Mouse (Mus musculus) stomach, postnatal 0 days (tissue): ENCODE results near the gene Enpep. TPM values are rescaled to one million over a fixed set of nuclear protein-coding genes. Genes with fewer than 3 reads are reported as not detected.

Experiments used
- ATAC-seq: fragments of 200-750 bp; cut with Nextera tagmentation; 2 replicates; pipeline ENCODE4 v1.8.0; 2017; ENCODE audit not compliant: low FRiP score, low TSS enrichment
- DNase-seq: peaks from one replicate; pipeline ENCODE4 v3.0.0-alpha.2; 2016; ENCODE audit warnings: low spot score
- H3K27ac ChIP-seq: fragments of 300-500 bp; sonication (generic); replicated peaks from 2 replicates; pipeline ENCODE4 v1.5.1; 2014; ENCODE audit warnings: mild to moderate bottlenecking, control low read depth
- H3K27me3 ChIP-seq: fragments of 300-500 bp; sonication (generic); 2 replicates; pipeline ENCODE4 v1.6.1; 2014; ENCODE audit warnings: low read length; ENCODE audit not compliant: control insufficient read depth, insufficient read depth
- H3K36me3 ChIP-seq: fragments of 300-500 bp; sonication (generic); 2 replicates; pipeline ENCODE4 v1.6.1; 2014; ENCODE audit warnings: low read length, mixed read lengths; ENCODE audit not compliant: control insufficient read depth, insufficient read depth
- H3K4me1 ChIP-seq: fragments of 300-500 bp; sonication (generic); replicated peaks from 2 replicates; pipeline ENCODE4 v1.6.1; 2014; ENCODE audit warnings: antibody characterized with exemption; ENCODE audit not compliant: control insufficient read depth, insufficient read depth
- H3K4me2 ChIP-seq: fragments of 300-500 bp; sonication (generic); replicated peaks from 2 replicates; pipeline ENCODE4 v1.6.1; 2014; ENCODE audit warnings: low read depth, mild to moderate bottlenecking, control low read depth, moderate library complexity
- H3K4me3 ChIP-seq: fragments of 300-500 bp; sonication (generic); 2 replicates; pipeline ENCODE4 v1.5.1; 2014; ENCODE audit warnings: low read depth, low read length, control low read depth
- H3K9ac ChIP-seq: fragments of 300-500 bp; sonication (generic); 2 replicates; pipeline ENCODE4 v1.6.1; 2014; ENCODE audit warnings: mild to moderate bottlenecking, low read length, control low read depth, mixed read lengths
- H3K9me3 ChIP-seq: fragments of 300-500 bp; sonication (generic); 2 replicates; pipeline ENCODE4 v1.6.1; 2016; ENCODE audit warnings: low read length; ENCODE audit not compliant: control insufficient read depth
- CTCF ChIP-seq: IDR thresholded peaks from 2 replicates; pipeline ENCODE4 v1.5.1; 2016; ENCODE audit warnings: antibody characterized with exemption, low read depth, mild to moderate bottlenecking, moderate library complexity
- EP300 ChIP-seq: optimal IDR thresholded peaks from 2 replicates; pipeline ENCODE3; 2016; ENCODE audit warnings: antibody characterized with exemption
- WGBS: fragments of 180-500 bp; shearing (Covaris S2); extraction: QIAGEN DNeasy Blood & Tissue Kit; methylation state at CpG from one replicate; pipeline ENCODE4 v1.1.7; 2014; 5-methylcytosine and 5-hydroxymethylcytosine counted together
- polyA plus RNA-seq: library from polyadenylated mRNA; unstranded; fragments of >200 nt; fragmentation: Nextera tagmentation; extraction: Ambion mirVana; gene quantifications from 2 replicates; pipeline ENCODE4 v1.2.1, GENCODE M21; 2015

Gene Enpep
- polyA plus RNA-seq, 1 experiment from 2014 or later = 6.3 TPM

DNA sequence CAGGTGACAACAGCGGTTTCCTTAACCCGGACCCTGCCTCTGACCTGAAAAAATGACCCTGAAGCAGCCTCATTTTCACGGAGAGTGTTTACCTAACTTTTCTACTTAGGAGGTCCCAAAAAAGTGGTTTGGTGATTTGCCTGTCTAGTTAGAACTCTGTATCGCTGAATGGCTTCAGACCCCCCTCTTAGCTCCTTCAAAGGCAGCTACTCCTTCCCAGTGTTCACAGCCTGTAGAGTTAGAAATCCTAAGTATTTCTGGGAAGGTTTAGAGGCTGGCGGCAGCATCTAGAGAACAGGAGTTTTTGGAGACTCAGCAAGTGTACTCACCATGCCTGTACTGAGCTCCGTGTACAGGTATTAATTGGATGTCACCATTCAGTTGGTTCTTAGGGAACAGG lies 105.8 kb downstream of the Enpep start:
- 15% methylated on average over 6 of the region's 6 CpGs for WGBS
- H3K4me2 ChIP-seq = no peak overlapping the region
- no peak overlapping the region for H3K4me3 ChIP-seq
- no peak for TF ChIP-seq EP300
- TF ChIP-seq CTCF = no peak
- H3K27ac ChIP-seq = no peak overlapping the region
- H3K36me3 ChIP-seq = no peaks in the 10 kb centered on the region
- peaks cover 2% of the 10 kb centered on the region; the same call in 1 of the 2 replicates for H3K27me3 ChIP-seq
- ATAC-seq (no peak), DNase-seq (no peak)
- H3K4me1 ChIP-seq = no peaks in the 10 kb centered on the region
- H3K9me3 ChIP-seq = no peaks in the 10 kb centered on the region
- no peak overlapping the region for H3K9ac ChIP-seq

- Histone ChIP-seq H3K4me3 (no peak overlapping the region), H3K4me2 (no peak overlapping the region), H3K9me3 (no peaks in the 10 kb centered on the region), H3K27ac (no peak overlapping the region), H3K9ac (no peak overlapping the region), H3K4me1 (no peaks in the 10 kb centered on the region), H3K27me3 (peaks cover 2% of the 10 kb centered on the region; the same call in 1 of the 2 replicates), H3K36me3 (no peaks in the 10 kb centered on the region)
- 11% methylated on average over 12 of the region's 13 CpGs for WGBS
- ATAC-seq (no peak), DNase-seq (no peak)
- TF ChIP-seq EP300 (no peak), CTCF (no peak)
These were observed 106.8 kb downstream of the Enpep start for GRCm38 (mm10) chr3:129225577-129226289.

- Histone ChIP-seq H3K36me3 (no peaks in the 10 kb centered on the region), H3K27ac (no peak overlapping the region), H3K9ac (no peak overlapping the region), H3K4me1 (no peaks in the 10 kb centered on the region), H3K9me3 (no peaks in the 10 kb centered on the region), H3K27me3 (peaks cover 6% of the 10 kb centered on the region; the same call in 1 of the 2 replicates), H3K4me3 (peak overlapping the region; percentile 18), H3K4me2 (peak overlapping the region; percentile 36)
- DNase-seq (no peak), ATAC-seq (no peak)
- TF ChIP-seq EP300 (no peak), CTCF (no peak)
- WGBS = 4% methylated on average over 40 of the region's 40 CpGs
These were observed 107.5 kb downstream of the Enpep start for GRCm38 (mm10) chr3:129224806-129225576.

DNA sequence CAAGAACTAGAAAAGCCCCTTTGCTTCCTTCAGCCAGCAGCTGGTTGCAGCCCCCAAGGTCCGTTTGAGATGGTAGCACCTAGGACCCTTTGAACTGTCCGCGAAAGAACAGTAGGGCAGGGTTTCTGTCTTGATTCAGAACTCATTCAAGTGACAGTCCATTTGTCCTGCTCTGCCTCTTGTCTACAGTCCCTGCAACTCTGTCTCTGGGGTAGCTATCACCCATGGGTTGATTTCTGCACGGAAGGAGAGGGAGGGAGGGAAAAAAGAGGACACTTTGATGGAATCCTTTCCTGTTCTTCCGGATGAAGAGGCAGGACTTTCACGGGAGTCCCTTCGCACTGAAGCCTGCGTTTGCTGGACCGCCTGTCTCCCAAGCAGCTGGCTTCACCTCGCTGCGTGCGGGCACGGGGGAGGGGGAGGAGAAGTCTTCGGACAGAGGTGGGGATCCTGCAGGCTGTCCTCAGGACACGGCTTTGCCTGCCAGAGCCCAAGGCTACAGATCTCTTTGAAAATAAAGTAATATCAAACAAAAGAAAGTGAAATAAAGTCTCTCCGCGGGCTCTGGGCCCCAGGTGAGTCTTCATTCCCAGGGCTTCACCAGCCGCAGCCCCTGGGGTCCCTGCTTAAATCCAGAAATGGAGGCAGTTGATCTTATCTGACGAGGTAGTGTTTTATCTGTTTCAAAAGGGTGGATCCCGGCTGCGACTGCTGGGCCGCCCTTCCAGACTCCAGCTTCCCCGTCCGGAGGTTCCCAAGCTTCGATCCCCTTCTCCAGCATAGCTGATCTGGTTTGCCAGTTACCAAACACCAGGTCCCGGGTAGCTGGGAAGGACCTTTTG lies 108.3 kb downstream of the Enpep start:
- DNase-seq (no peak), ATAC-seq (no peak)

DNA sequence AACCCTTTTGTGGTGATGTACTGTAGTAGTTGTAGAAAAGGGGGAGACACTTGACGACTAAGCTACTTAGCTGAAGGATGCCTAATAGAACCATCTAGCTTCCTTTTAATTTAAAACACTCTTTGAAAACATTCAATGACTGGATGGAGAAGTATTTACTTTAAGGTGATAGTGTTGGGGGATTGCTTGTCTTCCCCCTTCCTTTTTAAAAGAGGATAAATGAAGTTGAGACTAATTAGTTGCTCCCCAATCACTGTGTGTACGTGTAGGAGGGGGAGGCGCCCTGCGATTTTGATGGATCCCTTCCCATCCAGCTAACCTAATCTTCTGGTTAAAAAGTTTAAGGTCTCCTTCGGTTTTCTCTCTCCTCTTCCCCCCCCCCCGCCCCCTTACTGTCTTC lies 109.1 kb downstream of the Enpep start:
- Histone ChIP-seq H3K9me3 (no peaks in the 10 kb centered on the region), H3K4me2 (no peak overlapping the region), H3K9ac (no peak overlapping the region), H3K36me3 (no peaks in the 10 kb centered on the region), H3K27me3 (peaks cover 13% of the 10 kb centered on the region; the same call in 1 of the 2 replicates), H3K27ac (no peak overlapping the region), H3K4me1 (no peaks in the 10 kb centered on the region), H3K4me3 (no peak overlapping the region)
- DNase-seq (no peak), ATAC-seq (no peak)
- WGBS = 11% methylated on average over 6 of the region's 6 CpGs
- TF ChIP-seq CTCF (no peak), EP300 (no peak)

More for the DNA sequence above, 108.3 kb downstream of the Enpep start:
- H3K4me3 ChIP-seq = peak overlapping the region; percentile 18
- no peaks in the 10 kb centered on the region for H3K4me1 ChIP-seq
- H3K9ac ChIP-seq = no peak overlapping the region
- H3K36me3 ChIP-seq = no peaks in the 10 kb centered on the region
- H3K9me3 ChIP-seq = no peaks in the 10 kb centered on the region
- peaks cover 9% of the 10 kb centered on the region; the same call in 1 of the 2 replicates for H3K27me3 ChIP-seq
- WGBS = 4% methylated on average over 26 of the region's 26 CpGs
- TF ChIP-seq CTCF (no peak), EP300 (no peak)
- H3K4me2 ChIP-seq = peak overlapping the region; percentile 36
- no peak overlapping the region for H3K27ac ChIP-seq
